Mouse (Mus musculus): Measurements from ENCODE around the gene Cerk.

- TF ChIP-seq CTCF (IDR thresholded peaks at IDR 0.05; ENCODE audit: control insufficient read depth, insufficient read depth, low read length) (no peak), POLR2A (IDR thresholded peaks at IDR 0.05; ENCODE audit: borderline replicate concordance, control insufficient read depth, low read depth, low read length) (no peak)
Measured at GRCm38 (mm10) chr15:86180427-86180826, 5.5 kb downstream of the Cerk start.

Measured in bone marrow, adult 2 months (tissue).